Mouse (Mus musculus): ENCODE measurements around the gene Ccl28. TPM values are rescaled to one million over a fixed set of nuclear protein-coding genes. Genes with fewer than 3 reads are reported as not detected.
"Not testable (repeated sequence)": the region's sequence is repeated elsewhere in the genome, so short reads cannot be mapped to it uniquely, and the experiment has no call there.

Ccl28 gene
- total RNA-seq, 2 experiments from 2014 or later = 0.07 to 0.14 TPM

DNA sequence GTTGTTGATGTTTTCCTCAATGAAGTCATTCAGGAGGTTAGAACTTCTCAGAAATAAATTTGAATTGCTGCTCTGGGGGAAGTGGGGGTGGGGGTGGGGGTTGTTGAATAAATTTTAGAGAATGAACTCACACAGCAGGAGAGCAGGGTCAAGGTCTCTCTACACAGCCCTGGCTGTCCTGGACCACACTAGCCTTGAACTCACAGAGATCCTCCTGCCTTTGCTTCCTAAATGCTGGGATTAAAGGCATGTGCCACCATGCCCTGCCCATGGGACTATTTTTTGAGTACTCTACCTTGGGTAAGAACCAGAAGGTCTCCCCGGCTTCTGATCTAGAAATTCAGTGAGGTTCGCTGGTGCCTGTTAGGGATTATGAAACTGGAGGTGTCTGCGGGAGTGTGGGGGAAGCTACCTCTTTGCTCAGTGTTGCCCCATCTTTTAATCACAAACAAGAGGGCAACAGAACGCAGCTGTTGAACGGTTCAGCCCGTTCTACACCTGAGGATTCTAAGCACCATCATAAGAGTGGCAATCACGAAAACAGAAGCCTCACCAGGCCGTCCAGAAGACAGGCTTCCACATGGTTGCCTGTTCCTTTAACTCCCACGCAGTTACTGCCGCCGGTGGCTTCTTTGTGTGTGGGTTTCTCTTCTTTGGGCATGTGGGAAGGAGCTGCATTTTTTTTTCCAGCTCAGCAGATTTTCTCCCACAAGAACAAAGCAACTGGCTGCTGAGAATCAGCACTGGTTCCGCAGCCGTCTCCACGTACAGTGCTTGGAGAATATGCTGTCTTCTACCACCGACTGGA is 25.5 kb downstream of the Ccl28 start:
- DNase-seq = no peak

DNA sequence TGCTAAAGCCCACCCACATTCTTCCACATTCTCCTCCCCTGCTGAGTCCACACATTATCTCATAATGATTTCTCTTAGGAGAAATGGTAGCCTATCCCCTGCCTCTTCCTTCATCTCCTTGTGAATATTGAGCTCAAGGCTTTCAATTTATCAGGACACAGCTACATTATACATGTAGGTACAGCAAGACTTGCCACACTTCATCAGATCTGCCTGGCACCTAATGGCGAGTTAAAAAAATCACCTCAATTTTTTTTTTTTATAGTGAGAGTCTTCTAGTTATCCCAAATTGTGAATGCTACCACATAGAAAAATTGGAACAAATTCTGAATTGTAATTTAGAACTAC is 26.1 kb downstream of the Ccl28 start:
- no peak for DNase-seq

DNA sequence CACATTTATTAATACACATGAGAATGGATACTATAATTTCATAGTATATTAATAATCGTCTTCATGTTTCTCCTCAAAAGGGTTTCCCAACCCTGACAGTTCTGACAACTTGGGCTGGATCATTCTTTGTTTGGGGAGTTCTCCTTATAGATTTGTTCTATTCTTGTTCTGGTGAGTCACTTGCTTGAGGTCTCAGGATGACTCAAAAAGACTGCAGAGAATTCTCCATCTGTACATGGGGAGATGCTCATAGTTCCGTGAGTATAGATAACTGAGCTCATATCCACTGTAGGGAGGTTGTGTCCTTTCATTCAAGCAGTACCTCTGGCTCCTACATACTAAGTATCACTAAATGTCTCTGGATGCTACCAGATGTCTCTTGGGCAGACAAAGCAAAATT is 31.1 kb downstream of the Ccl28 start:
- no peak for DNase-seq

DNA sequence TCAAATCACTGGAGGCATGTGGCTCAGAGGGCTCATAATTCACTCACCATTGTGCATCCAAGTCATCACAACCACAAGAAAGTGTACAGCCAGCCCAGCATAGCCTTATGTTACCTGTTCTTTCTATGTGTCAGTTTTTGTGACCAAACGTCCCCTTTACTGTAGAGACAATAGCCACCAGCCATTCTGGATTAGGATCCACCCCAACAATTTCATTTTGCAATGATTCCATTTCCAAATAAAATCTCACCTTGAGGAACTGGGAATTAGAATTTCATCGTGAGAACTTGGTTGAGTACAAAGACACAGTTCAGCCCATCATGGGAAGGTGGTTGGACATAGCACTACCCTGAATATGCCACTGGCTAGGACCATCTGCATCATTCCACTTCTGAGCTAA is 32.6 kb downstream of the Ccl28 start:
- no peak for DNase-seq

DNA sequence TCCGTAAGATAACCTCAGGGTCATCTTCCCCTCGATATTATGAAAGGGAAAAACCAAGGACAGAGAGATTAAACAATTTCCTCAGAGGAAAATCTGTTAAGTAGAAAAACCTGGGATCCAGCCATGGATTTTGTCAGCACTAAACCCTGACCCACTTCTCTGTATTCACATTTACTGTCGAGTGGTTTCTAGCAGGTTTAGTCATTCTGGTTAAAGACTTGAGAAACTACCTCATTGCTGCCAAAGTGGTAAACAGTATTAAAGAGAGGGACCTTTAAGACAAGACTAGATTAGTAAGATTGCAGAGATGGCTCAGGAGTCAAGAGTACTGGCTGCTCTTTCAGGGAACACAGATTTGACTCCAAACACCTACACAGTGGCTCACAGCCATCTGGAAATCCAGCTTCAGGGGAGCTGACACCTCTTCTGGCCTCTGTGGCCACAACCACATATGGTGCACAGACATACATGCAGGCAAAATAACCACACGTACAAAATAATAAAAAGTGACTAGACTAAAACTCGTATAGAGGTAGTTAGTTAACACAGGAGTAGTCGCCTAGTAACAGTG is 33.3 kb downstream of the Ccl28 start:
- DNase-seq = no peak

DNA sequence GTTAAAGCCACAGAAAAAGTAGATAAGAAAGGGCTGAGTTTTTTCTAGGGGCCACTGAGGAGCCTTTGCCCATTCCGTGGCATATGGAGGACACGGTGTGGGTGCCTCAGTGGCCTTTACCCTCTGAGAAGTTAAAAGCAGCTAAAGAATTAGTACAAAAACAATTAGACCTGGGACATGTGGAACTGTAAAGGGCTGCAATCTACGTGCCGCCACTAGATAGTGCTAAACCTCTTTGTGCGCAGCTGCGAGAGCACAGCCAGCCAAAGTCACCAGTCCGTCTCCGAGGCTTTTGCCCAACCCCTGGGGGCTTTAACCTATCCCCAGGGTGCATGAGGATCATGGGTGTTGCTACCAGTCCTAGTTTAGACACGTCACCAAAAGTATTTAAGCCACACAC is 37.8 kb downstream of the Ccl28 start:
- DNase-seq = not testable (repeated sequence)

DNA sequence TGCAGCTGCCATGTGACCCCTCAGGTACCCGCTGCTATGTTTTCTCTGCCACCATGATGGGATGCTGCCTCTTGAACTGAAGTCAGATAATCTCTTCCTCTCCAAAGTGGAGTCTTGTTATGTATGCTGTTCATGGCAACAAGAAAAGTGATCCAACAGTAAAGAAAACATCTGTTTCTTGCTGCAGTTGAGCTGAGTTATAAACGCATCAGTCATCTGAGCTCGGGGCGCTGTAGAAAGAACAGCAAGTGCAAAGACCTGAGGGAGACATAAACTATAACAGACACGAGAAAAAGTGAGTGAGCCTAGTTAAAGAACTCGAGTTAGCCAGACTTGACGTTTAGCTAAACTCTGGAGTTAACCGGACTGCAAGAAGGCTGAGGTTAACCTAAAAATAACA is 55.2 kb downstream of the Ccl28 start:
- no peak for DNase-seq

DNA sequence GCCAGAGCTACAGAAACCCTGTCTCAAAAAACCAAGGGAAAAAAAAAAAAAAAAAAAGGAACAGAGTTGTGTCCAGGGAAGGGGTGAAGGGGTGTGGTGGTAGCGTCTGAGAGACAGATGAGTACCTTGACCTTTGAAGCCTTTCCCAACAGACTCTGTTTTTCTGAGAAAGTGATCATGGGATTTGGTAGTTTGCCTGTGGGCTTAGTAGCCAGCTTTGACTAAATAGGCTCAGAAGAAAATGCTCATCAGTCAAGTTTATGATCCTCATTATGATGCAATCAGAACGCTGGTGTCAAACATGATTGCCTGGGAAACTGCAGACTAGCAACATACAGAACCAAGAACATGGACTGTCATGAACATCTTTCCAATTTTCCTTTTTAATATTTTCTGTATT is 56.1 kb downstream of the Ccl28 start:
- no peak for DNase-seq

DNA sequence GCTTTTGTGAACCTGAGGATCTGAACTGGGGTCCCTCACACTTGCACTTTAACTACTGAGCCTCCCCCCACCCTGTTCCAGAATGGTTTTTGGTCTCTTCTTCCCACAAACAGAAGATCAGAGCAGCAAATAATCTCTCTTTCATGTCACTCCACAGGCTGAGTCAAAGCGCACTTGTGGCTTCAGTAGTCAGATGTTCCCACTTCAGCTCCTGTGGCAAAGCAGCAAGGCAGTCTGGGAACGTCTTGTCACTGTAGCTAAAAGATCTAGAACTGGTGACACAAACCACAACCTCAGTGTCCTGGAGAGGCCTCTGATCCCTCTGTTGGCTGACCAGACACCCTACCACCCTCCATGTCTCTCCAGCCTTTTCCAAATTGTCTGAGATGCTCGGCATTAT is 57.5 kb downstream of the Ccl28 start:
- DNase-seq = no peak

DNA sequence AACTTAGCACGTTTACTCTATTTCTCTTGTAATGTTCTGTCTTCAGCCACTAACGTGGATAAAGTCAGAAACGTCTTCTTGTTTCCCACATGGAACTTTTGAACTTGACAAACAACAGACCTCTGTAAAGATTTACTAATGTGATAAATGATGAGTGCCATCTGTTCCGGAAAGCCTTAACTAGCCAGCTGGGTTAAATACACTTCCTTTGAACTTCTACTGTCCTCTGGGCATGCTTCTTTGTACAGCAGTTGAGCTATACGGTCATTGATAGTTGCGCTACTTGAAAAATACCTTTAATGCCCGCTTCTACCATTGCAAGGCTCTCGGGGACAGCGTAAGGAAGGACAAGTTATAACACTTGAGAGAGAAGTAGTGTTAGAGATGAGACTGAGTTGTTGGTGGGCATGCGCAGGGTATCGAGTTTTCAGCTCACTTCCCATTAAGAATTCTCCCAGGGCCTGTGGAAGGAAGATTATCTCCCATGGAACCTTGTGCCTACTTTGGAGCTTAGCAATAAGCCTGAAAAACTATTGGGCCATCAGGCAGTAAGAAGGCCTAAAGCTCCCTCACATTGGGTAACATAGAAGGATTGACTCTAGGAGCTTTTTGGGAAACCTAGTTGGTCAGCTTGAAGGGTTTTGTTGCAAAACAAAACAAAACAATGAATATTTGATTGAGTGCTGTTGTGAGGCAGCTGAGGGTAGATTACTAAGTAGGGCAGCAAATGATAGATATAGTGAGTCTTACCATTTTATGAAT is 61.0 kb downstream of the Ccl28 start:
- DNase-seq = no peak

DNA sequence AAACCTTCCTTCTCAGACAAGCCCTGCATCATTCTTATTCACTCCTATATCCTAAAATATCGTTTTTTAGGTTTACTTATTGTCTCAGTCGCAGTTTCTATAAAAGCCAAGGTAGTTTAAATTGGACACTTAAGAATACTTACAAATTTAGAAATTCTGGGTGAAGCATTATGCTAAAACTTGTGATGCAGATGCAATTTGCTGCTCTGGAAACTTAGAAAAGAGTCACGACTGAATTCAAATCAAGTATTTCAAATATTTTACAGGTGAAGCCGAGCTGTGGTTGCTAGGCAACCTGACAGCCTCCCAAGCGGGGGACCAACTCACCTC is 66.1 kb downstream of the Ccl28 start:
- no peak for DNase-seq

DNA sequence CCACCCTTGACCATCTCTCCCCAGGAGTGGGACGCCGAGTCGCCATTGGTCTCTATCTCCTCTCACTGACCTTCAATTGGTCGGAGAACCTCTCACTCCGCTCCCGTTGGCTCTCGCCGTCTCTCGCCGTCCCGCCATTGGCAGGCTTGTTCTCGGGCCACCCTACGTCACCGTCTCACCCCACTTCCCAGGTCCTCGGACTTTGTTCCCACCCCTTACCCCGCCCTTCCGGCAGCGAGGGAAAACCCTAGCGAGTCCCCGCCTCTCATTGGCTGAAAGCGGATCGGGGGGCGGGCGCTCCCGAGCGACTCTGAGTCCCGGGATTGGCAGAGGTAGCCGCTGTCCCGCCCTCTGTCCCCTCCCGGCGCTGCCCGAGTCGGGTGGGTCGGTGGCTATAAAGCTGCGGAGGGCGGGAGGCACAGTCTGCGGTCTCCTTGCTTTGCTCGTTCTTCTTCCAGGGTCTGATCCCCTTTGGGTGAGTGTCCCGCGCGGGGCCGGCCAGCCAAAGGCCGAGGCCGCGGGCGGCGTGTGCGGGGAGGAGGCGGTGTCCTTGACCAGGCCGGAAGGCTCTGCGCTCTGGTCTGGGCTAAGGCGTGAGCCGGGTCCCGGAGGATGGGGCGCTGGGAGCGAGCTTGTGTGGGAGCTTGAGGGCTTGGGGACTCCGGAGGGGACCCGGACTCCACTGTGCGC is 66.6 kb downstream of the Ccl28 start, which contains the start of gene Hmgcs1:
TSS of gene Hmgcs1 (plus strand) at position 341 of the 690 bp plus-strand sequence.
- peak; percentile 99 for DNase-seq

DNA sequence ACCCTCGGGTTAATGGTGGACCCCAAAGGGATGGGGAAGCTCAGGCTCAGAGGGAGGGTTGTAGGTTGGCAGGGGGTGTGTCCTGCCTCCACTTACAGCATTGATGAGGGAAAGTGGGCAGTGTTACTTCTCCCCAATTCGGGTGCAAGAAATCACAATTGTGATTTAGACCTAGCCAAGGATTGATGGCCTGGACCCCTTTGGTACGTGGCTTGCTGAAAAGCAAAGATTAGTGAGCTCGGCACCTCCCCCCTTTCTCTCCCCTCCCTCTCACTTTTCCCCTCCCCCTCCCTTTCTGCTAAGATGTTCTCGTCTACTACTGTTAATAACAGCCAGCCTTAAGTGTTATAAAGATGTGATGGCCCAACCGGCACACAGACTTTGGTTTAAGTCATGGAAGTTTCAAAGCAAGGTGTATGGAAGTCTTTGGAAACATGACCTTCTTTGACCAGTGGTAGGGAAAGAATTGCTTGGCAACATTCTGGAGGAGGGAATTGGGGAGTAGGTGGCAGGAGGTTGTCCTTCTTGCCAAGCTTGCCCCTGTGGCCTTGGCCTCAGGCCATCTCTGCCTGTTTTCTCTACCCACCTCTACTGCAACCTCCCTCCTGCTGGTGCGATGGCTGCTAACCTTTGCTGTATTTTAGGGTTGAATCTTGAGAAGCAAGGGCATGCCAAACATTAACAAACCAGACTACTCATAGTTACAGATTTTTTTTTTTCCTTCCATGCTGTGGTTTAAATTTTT is 67.4 kb downstream of the Ccl28 start:
- DNase-seq = no peak

DNA sequence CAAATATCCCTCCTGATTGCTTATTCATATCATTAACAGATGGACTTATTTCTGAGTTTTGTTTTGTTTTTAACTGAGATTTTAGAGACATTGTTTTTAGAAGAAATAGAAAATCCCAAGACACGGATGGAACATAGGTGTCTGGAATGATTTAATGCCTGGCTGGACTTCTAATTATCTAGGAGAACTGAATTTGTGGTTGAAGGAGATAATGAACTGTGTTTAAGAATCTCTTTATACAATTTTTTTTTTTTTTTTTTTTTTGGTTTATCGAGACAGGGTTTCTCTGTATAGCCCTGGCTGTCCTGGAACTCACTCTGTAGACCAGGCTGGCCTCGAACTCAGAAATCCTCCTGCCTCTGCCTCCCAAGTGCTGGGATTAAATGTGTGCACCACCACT is 68.3 kb downstream of the Ccl28 start:
- DNase-seq = not testable (repeated sequence)

DNA sequence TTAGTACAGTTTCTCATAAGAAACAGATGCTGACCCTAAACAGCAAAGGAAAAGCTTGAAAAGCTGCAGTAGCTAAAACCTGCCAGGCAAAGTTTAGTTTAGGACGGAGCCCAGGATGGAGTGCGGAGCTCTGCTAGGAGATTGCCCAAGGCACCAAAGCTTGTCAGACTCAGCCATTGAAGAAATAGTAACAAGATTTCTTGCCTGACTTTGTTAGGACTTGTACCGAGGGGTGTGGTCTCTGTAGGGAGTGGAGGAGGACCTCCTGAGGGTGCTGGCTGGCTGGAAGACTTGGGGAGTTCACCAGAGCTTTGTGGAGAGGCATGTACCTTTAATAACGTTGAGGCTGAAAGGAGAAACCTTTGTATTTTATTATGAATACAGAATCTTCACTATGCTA is 72.1 kb downstream of the Ccl28 start:
- DNase-seq = no peak

DNA sequence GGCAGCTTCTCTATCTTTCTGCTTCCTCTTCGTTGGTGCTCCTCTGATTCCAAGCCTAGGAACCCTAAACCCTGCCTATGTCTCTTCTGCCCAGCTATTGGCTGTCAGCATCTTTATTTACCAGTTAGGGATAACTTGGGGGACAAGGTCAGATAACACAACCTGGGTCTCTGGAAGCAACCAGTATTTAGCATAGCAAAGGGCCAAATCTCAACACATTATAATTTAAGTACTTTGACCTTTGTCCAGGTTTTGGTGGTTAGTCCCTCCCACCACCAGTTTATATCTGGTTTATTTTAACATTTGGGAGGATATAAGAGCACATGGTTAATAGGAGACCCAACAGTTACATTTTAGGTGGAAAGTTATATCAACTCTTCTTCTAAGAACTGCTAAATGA is 72.9 kb downstream of the Ccl28 start:
- no peak for DNase-seq

DNA sequence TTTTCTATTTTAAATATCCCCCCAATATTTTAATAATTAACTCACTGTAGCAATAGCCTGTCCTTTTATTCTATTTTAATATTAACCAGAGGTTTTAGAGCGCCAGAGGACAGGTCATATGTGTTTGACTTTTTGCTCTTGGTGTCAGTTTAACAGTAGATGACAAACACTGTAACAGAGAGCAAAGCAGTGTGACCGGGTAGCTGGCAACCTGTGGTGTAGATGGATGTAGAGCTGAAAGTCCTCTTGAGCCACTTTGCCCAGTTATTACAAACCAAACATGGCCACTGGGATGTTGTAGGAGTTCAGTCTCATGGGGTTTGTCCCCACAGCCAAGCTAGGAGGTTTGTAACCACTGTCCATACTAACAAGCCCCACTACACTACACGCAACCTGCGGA is 74.8 kb downstream of the Ccl28 start:
- no peak for DNase-seq

Other genes starting within 250 kb of the Ccl28 start
- 100 to 1,000 TPM; 115 to 119 TPM for gene Paip1, start 195.2 kb upstream of the Ccl28 start, total RNA-seq (2021)
- 10 to 100 TPM; 14.1 to 16.3 TPM for gene 4833420G17Rik, start 161.1 kb upstream of the Ccl28 start, total RNA-seq (2021)
- 1 to 10 TPM; 7.6 to 9.0 TPM for gene Tmem267, start 135.8 kb upstream of the Ccl28 start, total RNA-seq (2021)
- 1 to 10 TPM; 1.3 to 2.0 TPM for gene 3110070M22Rik, start 135.4 kb upstream of the Ccl28 start, total RNA-seq (2021)
- 100 to 1,000 TPM; 107 to 115 TPM for gene Hmgcs1, start 66.6 kb downstream of the Ccl28 start, total RNA-seq (2021)
- under 1 TPM; 0.68 to 0.69 TPM for gene Nim1k, start 132.1 kb downstream of the Ccl28 start, total RNA-seq (2021)
- 10 to 100 TPM; 29.4 to 32.6 TPM for gene Zfp131, start 167.1 kb downstream of the Ccl28 start, total RNA-seq (2021)
- gene AF067063, start 206.4 kb downstream of the Ccl28 start, total RNA-seq (2021) = not detected
- gene D13Ertd608e, start 212.2 kb downstream of the Ccl28 start, total RNA-seq (2021) = not detected